Mouse (Mus musculus): ENCODE measurements around the gene Ppip5k2.

DNA sequence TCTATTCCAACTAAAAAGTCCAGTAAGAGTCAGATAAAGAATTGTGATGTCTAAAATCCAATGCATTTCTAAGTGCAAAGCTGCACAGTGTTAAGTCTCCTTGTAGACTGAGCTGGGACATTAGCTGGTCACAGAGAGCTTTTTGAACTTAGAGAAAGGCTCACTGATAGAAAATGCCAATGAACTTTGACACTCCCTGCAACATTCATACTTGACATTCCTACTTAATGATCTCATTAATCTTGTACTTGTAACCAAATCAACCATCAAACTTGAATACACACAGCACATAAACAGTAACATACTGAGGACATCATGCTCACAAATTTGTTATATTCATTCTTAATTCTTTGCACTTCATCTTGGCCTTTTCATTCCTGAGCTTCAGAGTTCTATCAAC is 10.4 kb downstream of the Ppip5k2 start:
- no peak for TF ChIP-seq CTCF (IDR thresholded peaks at IDR 0.05; ENCODE audit: insufficient read depth, low read length)
- TF ChIP-seq POLR2A (IDR thresholded peaks at IDR 0.05; ENCODE audit: borderline replicate concordance, extremely low read depth, low read depth, low read length), result no peak

Data from lung, adult 2 months (tissue).